Mouse (Mus musculus): ENCODE data around the gene Ropn1. TPM values are rescaled to one million over a fixed set of nuclear protein-coding genes. Genes with fewer than 3 reads are reported as not detected.

The Ropn1 gene
- polyA plus RNA-seq (2014; fragmentation: Illumina TruSeq; extraction: RNeasy Lipid Tissue Mini Kit (QIAGEN cat#74804); ENCODE audit: low read depth, low replicate concordance), result not detected

GRCm38 (mm10) chr16:34649621-34650020, at the start of gene Ropn1:
Gene Ropn1, plus strand, starts transcription at chr16:34649921.

GRCm38 (mm10) chr16:34690334-34691144, 40.8 kb downstream of the Ropn1 start, which contains the start of gene Ccdc14:
Gene Ccdc14, plus strand, starts transcription at chr16:34690616.

Other genes with a start within 250 kb of the Ropn1 start
- 7.6 TPM for gene Kalrn, start 76.4 kb upstream of the Ropn1 start, polyA plus RNA-seq (2014; fragmentation: Illumina TruSeq; extraction: RNeasy Lipid Tissue Mini Kit (QIAGEN cat#74804); ENCODE audit: low read depth, low replicate concordance)
- 2.2 TPM for gene Ccdc14, start 40.7 kb downstream of the Ropn1 start, polyA plus RNA-seq (2014; fragmentation: Illumina TruSeq; extraction: RNeasy Lipid Tissue Mini Kit (QIAGEN cat#74804); ENCODE audit: low read depth, low replicate concordance)
- 34.1 TPM for gene Mylk, start 95.3 kb downstream of the Ropn1 start, polyA plus RNA-seq (2014; fragmentation: Illumina TruSeq; extraction: RNeasy Lipid Tissue Mini Kit (QIAGEN cat#74804); ENCODE audit: low read depth, low replicate concordance)

Data from kidney, adult 10 weeks (tissue).